Mouse (Mus musculus) neural tube, embryonic 14.5 days (tissue): ENCODE measurements around the gene Pdf. TPM values are rescaled to one million over a fixed set of nuclear protein-coding genes. Genes with fewer than 3 reads are reported as not detected.

Experiments used
- microRNA-seq: library from miRNA; unstranded; fragments of <30 nt; microRNA quantifications from one replicate; pipeline ENCODE4, GENCODE M21; 2016
- polyA plus RNA-seq: library from polyadenylated mRNA; unstranded; fragments of >200 nt; fragmentation: Nextera tagmentation; extraction: Ambion mirVana; gene quantifications from 2 replicates; pipeline ENCODE4 v1.2.1, GENCODE M21; 2014

Gene Pdf
- polyA plus RNA-seq, 1 experiment from 2014 or later, result 36.5 TPM

Small RNA genes within 50 kb of the gene (microRNA-seq; reads per million reads assigned to microRNA genes)
- gene Mir7075, result 1.4 reads per million

Other genes starting within 250 kb of the Pdf start
- gene Has3, start 178.4 kb downstream of the Pdf start, polyA plus RNA-seq, result 1.4 and 2.0 TPM in 2 replicates
- gene Utp4, start 155.0 kb downstream of the Pdf start, polyA plus RNA-seq, result 42.7 and 45.2 TPM in 2 replicates
- gene Sntb2, start 112.9 kb downstream of the Pdf start, polyA plus RNA-seq, result 5.3 and 5.7 TPM in 2 replicates
- 155 and 162 TPM in 2 replicates for gene Vps4a, start 17.4 kb downstream of the Pdf start, polyA plus RNA-seq
- gene Cog8, start 8.1 kb upstream of the Pdf start, polyA plus RNA-seq, result 39.9 and 46.6 TPM in 2 replicates
- 62.5 and 65.5 TPM in 2 replicates for gene Nip7, start 8.3 kb upstream of the Pdf start, polyA plus RNA-seq
- gene Tmed6, start 17.0 kb upstream of the Pdf start, polyA plus RNA-seq, result not detected in 2 replicates
- gene Terf2, start 47.9 kb upstream of the Pdf start, polyA plus RNA-seq, result 19.2 and 20.7 TPM in 2 replicates
- 113 and 123 TPM in 2 replicates for gene Cyb5b, start 102.0 kb upstream of the Pdf start, polyA plus RNA-seq
- 15.7 and 16.7 TPM in 2 replicates for gene Nfat5, start 244.9 kb upstream of the Pdf start, polyA plus RNA-seq